Mouse (Mus musculus) erythroblast, embryonic 14.5 days (primary cell): ENCODE results near the gene Hnrnpm.

Source experiments
- GATA1 ChIP-seq: IDR thresholded peaks from 2 replicates; pipeline ENCODE4 v1.6.1; 2012; ENCODE audit warnings: low read length, inconsistent platforms, mixed read lengths
- TAL1 ChIP-seq: IDR thresholded peaks from 3 replicates; pipeline ENCODE4 v1.6.1; 2012; ENCODE audit warnings: low read length, inconsistent platforms, mixed read lengths

- TF ChIP-seq GATA1 (no peak), TAL1 (no peak)
Observed at GRCm38 (mm10) chr17:33644068-33644467, 42.6 kb downstream of the Hnrnpm start.
